In genomic region chr9:107296501-107296965, GRCm38 (mm10) we compare ENCODE assay signal across 1 mouse cellular context.
TF ChIP-seq lines count a peak whose summit lies in the region.

No protein-coding gene starts in this region.

TF ChIP-seq in MEL, 35 proteins besides CTCF, POLR2A, EP300 and RAD21 (continued from another document):
- no peak for TF ChIP-seq KAT2A (conservative IDR thresholded peaks at IDR 0.05; ENCODE audit: low read depth, low read length)
- no peak for TF ChIP-seq NRF1 (IDR thresholded peaks at IDR 0.05; ENCODE audit: insufficient read depth, low read depth, low read length, poor library complexity, severe bottlenecking)
- TF ChIP-seq TCF12 (IDR thresholded peaks at IDR 0.05; ENCODE audit: low read depth, low read length): 0 out of 2 replicates have a peak, but pooled peaks have one; percentile 15
- no peak for TF ChIP-seq USF1 (IDR thresholded peaks at IDR 0.05; ENCODE audit: low read depth, low read length)
TF ChIP-seq in MEL: peak in this region for 7.
